Mouse (Mus musculus): ENCODE measurements at regions not wholly inside any gene's neighbourhood (a gene's known extent, or its start where the extent isn't known, plus 50 kb on each side); places are given as distances from the start of the nearest gene placed in this dataset.

DNA sequence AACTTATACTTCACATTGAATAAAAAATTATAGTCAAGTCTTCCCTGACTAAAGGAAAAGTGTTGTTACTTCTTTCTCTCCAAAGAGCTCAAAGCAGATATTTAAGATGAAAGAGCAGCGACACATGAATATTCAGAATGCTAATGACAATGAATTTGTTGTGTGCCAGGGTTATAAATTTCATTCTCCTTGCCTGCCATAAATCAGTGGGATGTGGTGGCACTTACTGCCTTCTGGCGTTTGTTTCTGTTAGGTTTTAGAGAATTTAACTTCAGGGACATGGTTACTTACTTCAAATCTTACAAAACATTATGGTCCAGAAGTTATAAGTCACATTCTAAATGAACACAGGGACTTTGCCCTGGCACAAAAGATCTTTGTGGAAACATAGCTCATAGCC, 380.4 kb downstream of the Samd5 start:
- no peak overlapping the region for H3K4me3 ChIP-seq (ENCODE audit: inconsistent target)
- no peak overlapping the region for H3K27ac ChIP-seq
- no peaks in the 10 kb centered on the region for H3K79me2 ChIP-seq (ENCODE audit: inconsistent target)
- no peaks in the 10 kb centered on the region for H3K36me3 ChIP-seq (ENCODE audit: inconsistent target)
- WGBS (ENCODE audit: missing documents) = 58% methylated on average over 2 of the region's 2 CpGs

DNA sequence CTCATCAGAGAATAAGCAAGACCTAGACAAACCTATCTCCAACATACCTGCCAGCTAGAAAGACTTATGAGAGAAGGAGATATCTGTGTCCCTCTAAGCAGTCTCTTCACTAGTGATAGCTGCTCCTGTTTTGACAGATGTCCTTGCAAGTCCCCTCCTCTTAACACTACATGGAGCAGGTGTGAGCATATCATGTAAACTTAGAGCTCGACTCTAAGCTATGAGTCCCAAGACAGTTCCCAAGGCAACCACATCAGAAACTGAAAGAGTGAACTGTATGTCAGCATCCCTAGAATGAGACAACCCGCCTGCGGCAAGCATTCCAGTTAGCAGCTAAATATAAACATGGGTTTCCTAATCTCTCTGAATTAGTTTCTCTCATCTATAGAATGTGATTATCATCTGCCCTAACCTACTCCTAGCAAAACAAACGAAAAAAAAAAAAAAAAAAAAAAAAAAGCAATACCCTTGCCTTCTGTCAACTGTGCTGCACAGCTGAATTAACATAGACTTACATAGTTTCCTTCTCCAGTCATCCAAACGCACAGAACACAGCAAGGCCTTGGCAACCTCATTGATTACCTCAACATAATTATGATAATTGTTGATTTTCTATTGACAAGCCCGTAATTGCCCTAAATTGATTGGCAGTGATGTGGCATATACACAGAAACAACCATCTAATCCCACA, 383.4 kb downstream of the Samd5 start:
- 83% methylated on average over 6 of the region's 6 CpGs for WGBS (ENCODE audit: missing documents)

DNA sequence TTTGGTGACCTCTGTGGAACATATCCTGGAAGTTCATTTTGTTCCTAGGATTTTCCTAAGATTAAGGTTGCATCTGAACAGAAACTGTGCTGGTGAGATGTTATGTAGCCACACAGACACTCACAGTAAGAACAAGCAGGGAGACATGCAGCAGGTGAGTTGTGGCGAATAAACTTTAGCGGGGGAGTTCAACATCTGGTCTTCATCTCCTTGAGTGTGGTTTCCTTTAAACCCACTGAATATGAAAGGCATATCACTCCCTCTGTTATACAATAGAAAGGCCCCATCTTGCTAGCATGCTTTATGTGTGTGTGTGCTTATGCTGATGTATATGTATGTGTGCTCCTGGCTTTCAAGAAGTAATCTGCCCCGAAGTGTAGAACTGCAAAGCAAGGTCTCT, 387.1 kb upstream of the Sash1 start:
- Histone ChIP-seq H3K4me3 (ENCODE audit: inconsistent target) (no peak overlapping the region), H3K36me3 (ENCODE audit: inconsistent target) (no peaks in the 10 kb centered on the region), H3K79me2 (ENCODE audit: inconsistent target) (no peaks in the 10 kb centered on the region), H3K27ac (no peak overlapping the region)
- WGBS (ENCODE audit: missing documents) = 89% methylated on average over 3 of the region's 3 CpGs

More for the DNA sequence above, 383.4 kb downstream of the Samd5 start:
- Histone ChIP-seq H3K27ac (no peak overlapping the region), H3K79me2 (ENCODE audit: inconsistent target) (no peaks in the 10 kb centered on the region), H3K36me3 (ENCODE audit: inconsistent target) (no peaks in the 10 kb centered on the region), H3K4me3 (ENCODE audit: inconsistent target) (no peak overlapping the region)

DNA sequence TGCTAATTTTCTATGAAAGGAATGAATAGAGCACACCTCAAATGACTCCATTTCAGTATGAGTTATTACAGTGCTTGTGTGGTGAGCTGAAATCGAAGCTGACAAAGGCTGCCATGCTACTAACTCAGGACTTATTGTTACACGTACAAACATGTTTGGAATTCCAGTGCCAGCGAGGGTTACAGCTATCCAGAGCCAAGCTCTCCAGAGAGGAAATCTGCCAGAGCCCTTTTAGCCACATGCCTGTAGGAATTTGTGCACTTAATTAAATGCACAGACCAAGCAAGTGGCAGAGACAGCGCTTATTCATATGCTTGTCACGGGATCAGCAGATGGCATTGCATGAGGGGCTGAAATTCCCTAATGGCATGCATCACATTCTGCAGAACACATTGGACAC, 386.4 kb upstream of the Sash1 start:
- no peak overlapping the region for H3K4me3 ChIP-seq (ENCODE audit: inconsistent target)
- H3K27ac ChIP-seq = no peak overlapping the region

DNA sequence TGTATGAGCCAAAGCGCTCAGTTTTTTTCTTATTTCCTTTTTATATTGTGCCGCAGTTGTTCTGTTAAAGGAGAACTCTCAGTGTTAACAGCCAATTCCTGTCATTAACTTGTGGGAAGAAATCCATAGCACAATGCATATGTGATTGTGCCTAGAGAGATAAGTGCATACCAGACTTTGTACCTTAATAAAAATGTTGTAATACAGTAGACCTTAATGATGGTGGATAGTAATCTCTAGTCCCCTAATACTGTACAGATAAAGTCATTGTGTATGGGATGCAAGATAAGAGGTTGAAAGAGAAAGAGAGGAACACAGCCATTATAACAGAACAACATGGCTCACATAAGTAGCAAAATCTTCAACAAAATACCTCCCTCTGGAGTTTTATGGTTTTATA, 379.7 kb upstream of the Sash1 start:
- Histone ChIP-seq H3K79me2 (ENCODE audit: inconsistent target) (no peaks in the 10 kb centered on the region), H3K27ac (no peak overlapping the region), H3K4me3 (ENCODE audit: inconsistent target) (no peak overlapping the region), H3K36me3 (ENCODE audit: inconsistent target) (no peaks in the 10 kb centered on the region)
- 92% methylated on average over 2 of the region's 2 CpGs for WGBS (ENCODE audit: missing documents)

More for the DNA sequence above, 386.4 kb upstream of the Sash1 start:
- Histone ChIP-seq H3K36me3 (ENCODE audit: inconsistent target) (no peaks in the 10 kb centered on the region), H3K79me2 (ENCODE audit: inconsistent target) (no peaks in the 10 kb centered on the region)
- WGBS (ENCODE audit: missing documents) = 89% methylated on average over 5 of the region's 5 CpGs

DNA sequence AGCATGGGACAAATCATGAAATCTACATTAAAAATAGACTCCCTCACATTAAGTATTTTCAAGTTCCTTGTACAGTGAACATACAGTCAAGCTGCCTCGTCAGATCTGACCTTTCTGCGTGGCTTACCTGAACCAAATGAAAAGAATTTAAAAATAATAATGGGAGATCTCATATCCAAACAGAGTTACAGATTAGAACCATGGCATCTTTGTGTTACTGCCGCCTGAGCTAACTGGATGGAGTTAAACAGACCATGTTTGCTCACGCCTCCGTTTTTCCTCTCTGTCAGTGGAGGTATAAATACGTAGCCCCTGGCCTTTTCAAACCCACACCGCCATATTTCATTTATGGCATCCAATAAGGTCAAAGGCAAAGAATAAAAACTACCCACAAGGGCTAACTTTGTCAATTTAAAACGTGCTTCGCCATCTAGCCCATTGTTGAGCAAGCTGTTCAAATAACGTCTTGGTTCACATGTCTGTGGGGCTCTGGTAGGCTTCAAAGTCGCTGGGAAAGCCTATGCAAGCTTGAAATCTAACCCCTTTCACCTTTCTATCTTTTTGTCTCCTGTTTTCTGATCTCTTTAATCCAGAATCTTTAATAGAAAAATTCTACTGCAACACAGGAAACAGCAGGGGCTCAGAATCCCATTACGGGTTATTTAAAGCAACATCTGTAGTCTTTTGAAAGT, 378.6 kb upstream of the Sash1 start:
- H3K79me2 ChIP-seq (ENCODE audit: inconsistent target) = no peaks in the 10 kb centered on the region
- WGBS (ENCODE audit: missing documents) = 82% methylated on average over 11 of the region's 12 CpGs

DNA sequence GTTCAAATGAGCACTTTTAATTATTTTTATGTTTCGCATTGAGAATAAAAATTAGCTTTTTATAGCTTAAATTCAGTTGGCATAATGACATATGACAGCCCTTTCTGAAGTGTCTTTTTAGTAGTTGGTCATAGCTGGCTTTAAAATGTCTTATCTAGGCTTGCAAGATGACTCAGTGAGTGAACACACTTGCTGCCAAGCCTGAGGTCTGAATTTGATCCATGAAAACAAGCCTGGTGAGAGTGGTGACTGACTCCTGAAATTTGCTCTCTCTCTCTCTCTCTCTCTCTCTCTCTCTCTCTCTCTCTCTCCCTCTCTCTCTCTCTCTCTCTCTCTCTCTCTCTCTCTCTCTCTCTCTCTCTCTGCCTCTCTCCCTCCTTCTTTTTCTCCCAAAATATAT, 372.8 kb upstream of the Sash1 start:
- Histone ChIP-seq H3K4me3 (ENCODE audit: inconsistent target) (no peak overlapping the region), H3K79me2 (ENCODE audit: inconsistent target) (no peaks in the 10 kb centered on the region), H3K27ac (no peak overlapping the region), H3K36me3 (ENCODE audit: inconsistent target) (no peaks in the 10 kb centered on the region)
- WGBS (ENCODE audit: missing documents) = 88% methylated on average over 1 of the region's 1 CpGs

More for the DNA sequence above, 378.6 kb upstream of the Sash1 start:
- Histone ChIP-seq H3K4me3 (ENCODE audit: inconsistent target) (no peak overlapping the region), H3K36me3 (ENCODE audit: inconsistent target) (no peaks in the 10 kb centered on the region), H3K27ac (no peak overlapping the region)

DNA sequence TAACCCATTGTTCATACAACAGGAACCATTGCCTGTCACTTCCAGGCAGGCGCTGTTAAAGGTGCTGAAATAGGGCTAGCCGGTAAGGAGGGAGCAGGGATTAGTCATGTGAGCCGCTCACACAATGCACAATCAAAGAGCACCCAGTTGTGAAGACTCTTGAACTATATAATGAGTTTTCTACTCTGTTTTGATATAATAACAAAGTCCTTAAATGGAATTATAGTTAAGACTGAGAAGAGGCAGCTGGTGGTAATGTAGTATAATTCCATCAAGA, 367.0 kb upstream of the Sash1 start:
- Histone ChIP-seq H3K36me3 (ENCODE audit: inconsistent target) (no peaks in the 10 kb centered on the region), H3K27ac (no peak overlapping the region), H3K79me2 (ENCODE audit: inconsistent target) (no peaks in the 10 kb centered on the region), H3K4me3 (ENCODE audit: inconsistent target) (no peak overlapping the region)
- 50% methylated on average over 3 of the region's 3 CpGs for WGBS (ENCODE audit: missing documents)

DNA sequence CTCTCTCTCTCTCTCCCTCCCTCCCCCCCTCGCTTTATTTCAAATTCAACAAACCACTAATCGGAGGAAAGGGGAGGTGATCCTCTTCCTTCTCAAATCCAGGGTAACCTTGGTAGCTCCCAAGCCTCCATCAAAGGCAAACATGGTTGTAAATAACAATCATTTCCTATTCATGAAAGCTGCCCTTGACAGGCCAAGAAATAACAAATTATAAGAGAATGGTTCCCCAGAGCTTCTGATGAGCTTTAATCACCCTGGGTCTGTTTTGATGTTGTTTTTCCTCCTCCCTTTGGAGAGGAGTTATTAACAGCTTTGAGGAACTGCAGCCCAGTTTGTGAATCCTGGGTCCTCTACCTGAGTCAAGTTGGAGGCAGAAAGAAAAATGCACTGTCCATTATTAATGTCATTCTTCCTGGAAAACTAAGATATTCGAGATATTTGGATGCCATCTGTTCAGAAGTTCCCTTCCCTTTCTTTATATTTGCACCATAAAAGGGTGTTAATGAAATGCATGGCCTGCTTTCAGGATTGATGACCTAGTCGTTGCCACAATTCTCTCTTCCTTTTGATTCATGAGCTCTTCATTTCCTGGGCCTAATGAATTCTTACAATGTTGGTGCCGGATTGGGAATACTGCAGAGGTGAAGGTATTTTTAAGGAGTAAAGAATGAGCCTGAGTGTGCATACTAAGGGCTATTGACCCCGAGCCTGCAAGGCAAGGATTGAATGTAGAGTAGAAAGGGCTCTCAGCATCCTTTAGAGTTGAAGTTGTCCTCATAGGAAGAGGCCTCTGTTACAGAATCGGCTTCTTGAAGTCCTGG, 366.5 kb upstream of the Sash1 start:
- no peak overlapping the region for H3K4me3 ChIP-seq (ENCODE audit: inconsistent target)
- 61% methylated on average over 7 of the region's 7 CpGs for WGBS (ENCODE audit: missing documents)
- no peaks in the 10 kb centered on the region for H3K79me2 ChIP-seq (ENCODE audit: inconsistent target)
- no peaks in the 10 kb centered on the region for H3K36me3 ChIP-seq (ENCODE audit: inconsistent target)
- H3K27ac ChIP-seq = no peak overlapping the region

DNA sequence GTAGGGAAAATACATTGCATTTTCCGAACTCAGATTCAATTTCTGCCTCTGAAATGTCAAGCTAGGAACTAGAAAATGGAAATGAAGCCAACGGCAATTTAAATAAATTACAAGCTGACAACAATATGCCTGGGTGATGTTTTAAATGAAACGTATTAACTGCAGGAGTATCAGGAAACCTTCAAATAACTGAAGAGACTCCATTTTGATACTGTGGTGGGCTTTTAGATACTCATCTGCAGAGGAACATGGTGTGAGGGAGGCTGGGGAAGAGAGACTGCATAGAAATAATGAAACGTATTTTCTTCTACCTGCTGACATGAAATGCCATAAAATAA, 357.4 kb upstream of the Sash1 start:
- no peaks in the 10 kb centered on the region for H3K79me2 ChIP-seq (ENCODE audit: inconsistent target)
- no peak overlapping the region for H3K27ac ChIP-seq
- H3K36me3 ChIP-seq (ENCODE audit: inconsistent target) = no peaks in the 10 kb centered on the region
- no peak overlapping the region for H3K4me3 ChIP-seq (ENCODE audit: inconsistent target)
- WGBS (ENCODE audit: missing documents) = 89% methylated on average over 4 of the region's 4 CpGs

DNA sequence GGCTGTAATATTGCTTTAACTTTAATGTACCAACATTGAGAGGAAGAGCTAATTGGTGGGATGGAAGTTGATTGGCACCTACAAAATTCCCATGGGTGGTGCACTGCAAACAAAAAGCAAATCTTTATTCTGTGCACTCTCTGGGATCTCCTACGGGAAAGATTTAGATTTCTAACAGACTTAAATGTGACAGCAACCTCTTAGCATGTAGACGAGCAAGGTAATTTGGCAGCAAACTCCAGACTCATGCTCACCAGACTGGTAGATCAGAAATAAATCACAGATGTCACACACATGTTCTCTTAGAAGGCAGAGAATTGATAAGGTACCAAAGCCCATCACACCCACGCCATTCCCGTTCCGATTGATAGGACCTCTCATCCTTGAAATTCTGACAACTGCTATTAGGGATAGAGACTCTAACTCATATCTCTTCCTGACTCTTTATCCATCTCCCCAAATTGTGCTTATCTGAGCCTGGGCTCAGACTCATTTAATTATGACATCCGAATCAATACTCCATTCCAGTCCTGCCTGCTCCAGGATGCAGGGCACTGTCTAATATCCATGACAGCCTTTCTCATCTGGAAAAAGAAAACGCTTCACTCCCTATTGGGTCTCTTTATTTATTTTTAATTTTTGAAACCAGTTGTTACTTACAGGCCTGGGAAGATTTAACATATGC, 356.9 kb upstream of the Sash1 start:
- no peak overlapping the region for H3K4me3 ChIP-seq (ENCODE audit: inconsistent target)
- no peaks in the 10 kb centered on the region for H3K79me2 ChIP-seq (ENCODE audit: inconsistent target)
- H3K27ac ChIP-seq = no peak overlapping the region
- H3K36me3 ChIP-seq (ENCODE audit: inconsistent target) = no peaks in the 10 kb centered on the region
- 93% methylated on average over 7 of the region's 7 CpGs for WGBS (ENCODE audit: missing documents)

DNA sequence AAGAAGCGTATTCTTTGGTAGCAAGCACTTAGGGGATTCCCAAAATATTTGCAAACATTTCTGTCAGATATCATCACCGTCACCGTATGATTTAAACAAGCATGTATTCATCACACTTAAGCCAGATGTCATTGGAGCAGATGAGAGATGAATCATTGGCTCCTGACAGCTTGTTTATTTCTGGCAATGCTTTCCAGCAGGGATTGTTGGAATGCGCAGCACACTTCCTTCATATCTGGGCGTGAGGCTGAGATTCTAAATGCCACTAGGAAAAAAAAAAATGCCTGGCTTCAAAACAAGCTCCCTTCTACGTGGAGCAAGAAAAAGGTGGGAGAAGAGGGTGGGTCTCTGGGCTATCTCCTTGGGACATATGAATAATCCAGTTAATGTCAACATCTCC, 354.1 kb upstream of the Sash1 start:
- Histone ChIP-seq H3K36me3 (ENCODE audit: inconsistent target) (no peaks in the 10 kb centered on the region), H3K27ac (no peak overlapping the region), H3K79me2 (ENCODE audit: inconsistent target) (no peaks in the 10 kb centered on the region), H3K4me3 (ENCODE audit: inconsistent target) (no peak overlapping the region)
- 85% methylated on average over 6 of the region's 6 CpGs for WGBS (ENCODE audit: missing documents)

DNA sequence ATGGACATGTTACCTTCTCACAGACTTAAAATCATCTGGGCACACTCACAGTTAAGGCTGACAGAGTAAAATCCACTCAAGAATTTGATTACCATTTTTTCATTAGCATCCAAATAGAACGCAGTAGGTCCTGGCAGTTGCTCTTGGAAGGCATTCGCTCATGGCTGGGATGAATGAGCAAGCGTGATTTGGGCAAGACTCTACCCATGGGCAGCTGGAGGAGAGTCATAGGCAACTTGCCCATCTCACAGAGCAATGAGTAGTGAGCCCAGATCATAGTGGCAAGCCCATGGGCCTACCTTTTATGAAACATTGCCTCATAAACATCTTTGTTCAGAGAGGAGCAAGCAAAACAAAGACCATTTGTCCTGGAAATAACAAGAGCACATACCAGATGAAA, 345.9 kb upstream of the Sash1 start:
- no peak overlapping the region for H3K27ac ChIP-seq
- 78% methylated on average over 3 of the region's 3 CpGs for WGBS (ENCODE audit: missing documents)
- H3K4me3 ChIP-seq (ENCODE audit: inconsistent target) = no peak overlapping the region
- H3K79me2 ChIP-seq (ENCODE audit: inconsistent target) = no peaks in the 10 kb centered on the region
- no peaks in the 10 kb centered on the region for H3K36me3 ChIP-seq (ENCODE audit: inconsistent target)

DNA sequence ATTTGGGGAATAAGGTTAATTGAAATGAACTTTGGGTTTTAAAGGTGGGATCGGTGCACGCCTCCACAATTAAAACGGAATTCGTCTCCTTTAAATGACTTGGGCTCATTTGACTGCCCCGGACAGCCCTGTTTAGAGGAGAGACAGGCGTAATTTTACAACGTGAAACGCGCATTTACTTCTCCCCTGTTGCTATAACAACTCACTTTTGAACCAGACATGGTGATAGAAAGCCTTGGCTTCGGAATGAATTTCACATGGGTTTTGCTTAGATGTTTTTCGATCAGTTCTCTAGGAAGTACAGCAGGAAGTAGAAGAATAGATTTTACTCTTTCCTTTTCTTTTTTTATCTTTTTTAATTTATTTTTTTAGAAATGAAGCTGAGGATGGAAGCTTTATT, 343.2 kb upstream of the Sash1 start:
- Histone ChIP-seq H3K36me3 (ENCODE audit: inconsistent target) (no peaks in the 10 kb centered on the region), H3K79me2 (ENCODE audit: inconsistent target) (no peaks in the 10 kb centered on the region), H3K4me3 (ENCODE audit: inconsistent target) (no peak overlapping the region), H3K27ac (no peak overlapping the region)
- WGBS (ENCODE audit: missing documents) = 95% methylated on average over 11 of the region's 11 CpGs

DNA sequence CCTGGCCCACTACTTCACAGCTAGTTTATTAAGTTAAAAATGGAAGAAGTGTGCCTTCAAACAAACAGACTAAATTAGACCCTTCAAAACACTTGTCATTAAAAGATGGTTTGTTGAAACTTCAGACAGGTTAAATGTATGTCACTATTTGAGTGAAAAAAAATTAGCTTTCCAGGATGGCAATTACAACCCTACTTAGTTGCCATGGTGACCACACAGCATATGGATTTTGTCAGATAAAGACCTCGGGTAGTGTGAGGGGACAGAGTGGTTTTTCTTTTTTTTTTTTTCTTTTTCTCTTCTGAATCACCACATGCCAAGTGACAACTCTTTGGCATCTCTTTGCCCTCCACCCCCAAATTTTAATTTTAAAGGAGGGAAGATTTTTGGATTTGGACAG, 341.5 kb upstream of the Sash1 start:
- Histone ChIP-seq H3K36me3 (ENCODE audit: inconsistent target) (no peaks in the 10 kb centered on the region), H3K27ac (no peak overlapping the region), H3K79me2 (ENCODE audit: inconsistent target) (no peaks in the 10 kb centered on the region), H3K4me3 (ENCODE audit: inconsistent target) (no peak overlapping the region)
- 50% methylated on average over 1 of the region's 1 CpGs for WGBS (ENCODE audit: missing documents)
